Mouse (Mus musculus) CD4-positive helper T cell, adult 2 months (primary cell): Measurements from ENCODE around the gene Zic5.
"Not testable (repeated sequence)": the region's sequence is repeated elsewhere in the genome, so short reads cannot be mapped to it uniquely, and the experiment has no call there.

Source experiments
- DNase-seq: peaks from one replicate; pipeline ENCODE4 v3.0.0-alpha.2; 2012; ENCODE audit warnings: low read depth, missing footprints, low spot score

Zic5 gene

DNA sequence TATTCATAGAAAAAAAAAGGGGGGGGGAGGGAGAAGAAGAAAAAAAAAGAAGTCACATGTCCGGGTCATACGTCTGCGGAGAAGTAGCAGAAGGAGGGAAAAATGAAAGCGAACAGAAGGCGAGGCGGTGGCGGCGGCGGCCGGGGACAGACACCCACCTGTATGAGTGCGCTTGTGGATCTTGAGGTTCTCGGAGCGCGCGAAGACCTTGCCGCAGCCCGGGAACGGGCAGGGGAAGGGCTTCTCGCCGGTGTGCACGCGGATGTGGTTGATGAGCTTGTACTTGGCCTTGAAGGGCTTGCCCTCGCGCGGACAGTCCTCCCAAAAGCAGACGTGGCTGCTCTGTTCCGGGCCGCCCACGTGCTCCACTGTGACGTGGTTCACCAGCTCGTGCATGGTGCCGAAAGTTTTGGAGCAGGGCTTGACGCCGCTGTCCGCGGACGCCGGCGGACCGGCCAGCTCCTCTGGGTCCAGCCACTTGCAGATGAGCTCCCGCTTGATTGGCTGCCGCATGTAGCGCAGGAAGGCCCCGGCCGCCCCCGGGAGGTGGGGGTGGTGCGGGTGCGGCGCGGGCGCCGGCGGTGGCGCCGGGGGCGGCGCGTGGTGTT, 1.6 kb downstream of the Zic5 start:
- peak; percentile 55 for DNase-seq

DNA sequence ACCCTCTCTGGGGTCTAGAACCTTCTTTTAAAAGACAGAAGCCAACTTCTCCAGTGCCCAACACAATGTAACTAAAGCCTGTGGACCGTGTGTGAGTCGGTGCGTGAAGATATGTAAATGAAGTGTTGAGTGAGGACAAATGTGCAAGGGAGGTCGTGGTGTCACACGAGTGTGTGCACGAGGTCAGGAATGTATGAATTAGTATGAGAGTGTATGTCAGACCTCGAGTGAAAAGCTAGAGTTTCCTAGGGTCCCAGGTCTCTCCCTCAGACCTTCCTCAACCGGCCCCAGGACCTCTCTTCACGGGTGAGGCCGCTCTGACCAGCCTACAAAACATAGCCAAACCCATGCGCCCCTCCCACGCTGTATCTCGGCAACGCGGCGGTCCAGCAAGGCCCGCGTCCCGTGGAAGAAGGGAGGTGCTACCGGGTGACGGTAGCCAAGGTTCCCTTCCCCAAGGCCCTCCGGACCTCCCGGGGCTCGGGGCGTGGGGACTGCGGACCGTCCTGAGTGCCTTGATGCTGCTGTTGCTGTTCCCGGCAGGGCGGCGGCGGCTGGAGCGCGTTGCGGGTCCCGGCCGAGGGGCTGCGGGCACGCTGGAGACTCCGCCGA, 2.3 kb downstream of the Zic5 start:
- DNase-seq: no peak

DNA sequence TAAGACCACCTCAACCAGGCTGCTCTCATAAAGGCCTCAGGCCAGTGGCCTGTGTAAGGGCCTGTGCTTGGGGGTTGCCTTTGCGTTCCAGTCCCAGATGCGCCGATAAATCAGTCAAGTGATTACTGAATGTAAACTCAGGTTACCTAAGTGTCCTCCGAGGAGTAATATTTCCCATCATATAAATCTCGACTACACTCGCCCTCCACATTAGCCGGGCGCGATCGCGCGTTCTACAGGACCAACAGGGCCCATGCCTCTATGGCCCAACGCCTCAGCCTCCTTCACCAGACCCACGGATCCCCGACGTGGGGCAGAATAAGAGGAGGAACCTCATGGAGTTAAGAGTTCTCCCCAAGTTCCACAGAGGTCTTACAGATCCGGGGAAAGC, 2.8 kb downstream of the Zic5 start:
- DNase-seq: no peak

DNA sequence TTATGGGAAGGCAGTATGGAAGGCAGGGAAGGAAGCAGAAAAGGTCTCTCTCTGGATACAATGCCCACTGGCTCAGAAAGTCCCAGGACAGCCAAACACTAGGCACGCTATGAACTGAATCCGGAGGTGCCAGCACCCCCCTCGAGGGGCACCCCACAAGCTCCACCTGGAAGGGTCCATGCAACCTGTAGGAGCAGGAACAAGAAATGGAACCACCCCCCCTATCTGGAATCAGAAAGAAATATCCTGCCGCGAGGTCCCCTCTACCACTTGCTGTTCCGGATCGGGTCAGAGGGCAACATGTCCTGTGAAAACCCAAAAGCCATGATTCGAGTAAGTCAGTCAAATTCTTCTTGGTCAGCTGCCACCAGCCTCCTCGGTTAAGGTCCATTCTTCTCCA, 3.5 kb downstream of the Zic5 start:
- DNase-seq: no peak

DNA sequence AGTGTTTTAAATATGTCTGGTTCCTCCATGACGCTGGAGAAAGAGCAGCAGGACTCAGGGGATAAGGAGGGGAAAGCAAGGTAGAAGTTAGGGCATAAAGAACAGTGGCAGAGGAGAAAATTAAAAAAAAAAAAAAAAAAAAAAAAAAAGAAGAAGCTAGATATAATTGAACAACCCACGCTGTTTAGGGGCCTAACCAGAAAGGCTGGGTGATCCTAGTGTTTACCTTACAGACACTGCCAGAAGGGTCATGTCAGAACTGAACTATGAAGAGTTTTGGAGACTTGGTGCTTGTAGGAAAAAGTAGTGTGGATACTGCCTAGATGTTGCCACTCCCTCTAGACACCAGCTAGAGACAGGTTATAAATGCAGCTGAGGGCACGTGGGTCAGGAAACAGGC, 4.0 kb downstream of the Zic5 start:
- no peak for DNase-seq

DNA sequence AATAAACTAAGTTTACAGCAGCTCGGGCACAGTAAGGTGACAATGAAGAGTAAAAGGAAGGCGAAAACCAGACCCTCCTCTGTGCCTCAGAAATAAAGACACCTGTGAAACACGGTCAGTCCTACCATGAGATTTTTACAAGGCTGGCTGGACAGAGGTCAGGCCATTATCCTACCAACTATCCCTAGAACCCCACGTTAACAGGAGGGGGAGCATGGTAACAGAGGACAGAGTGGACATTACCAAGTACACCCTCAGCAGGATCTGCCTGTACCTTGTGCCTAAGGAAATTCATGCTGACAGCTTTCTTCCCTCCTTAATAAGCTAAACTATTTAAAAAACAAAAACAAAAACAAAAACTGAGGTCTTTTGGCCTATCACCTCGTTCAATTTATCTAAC, 5.3 kb downstream of the Zic5 start:
- DNase-seq: no peak

DNA sequence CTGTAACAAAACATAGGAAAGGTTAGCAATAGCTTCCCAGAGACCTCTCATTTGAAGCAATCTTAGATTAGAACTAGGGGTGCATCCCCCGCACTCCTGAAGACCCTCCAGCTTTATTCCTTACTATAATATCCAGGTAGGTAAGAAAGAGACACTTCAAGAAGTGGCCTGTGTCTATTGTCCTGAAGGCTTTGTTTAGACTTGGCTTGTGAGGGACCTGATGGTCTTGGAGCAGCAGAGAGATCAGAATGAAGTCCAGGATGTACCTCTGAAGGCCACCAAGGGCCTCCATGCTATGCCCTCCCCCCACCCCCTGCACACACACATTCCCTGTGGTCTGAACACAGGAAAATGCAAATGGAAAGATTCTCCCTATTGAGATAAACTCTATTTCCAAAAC, 5.7 kb downstream of the Zic5 start:
- no peak for DNase-seq

DNA sequence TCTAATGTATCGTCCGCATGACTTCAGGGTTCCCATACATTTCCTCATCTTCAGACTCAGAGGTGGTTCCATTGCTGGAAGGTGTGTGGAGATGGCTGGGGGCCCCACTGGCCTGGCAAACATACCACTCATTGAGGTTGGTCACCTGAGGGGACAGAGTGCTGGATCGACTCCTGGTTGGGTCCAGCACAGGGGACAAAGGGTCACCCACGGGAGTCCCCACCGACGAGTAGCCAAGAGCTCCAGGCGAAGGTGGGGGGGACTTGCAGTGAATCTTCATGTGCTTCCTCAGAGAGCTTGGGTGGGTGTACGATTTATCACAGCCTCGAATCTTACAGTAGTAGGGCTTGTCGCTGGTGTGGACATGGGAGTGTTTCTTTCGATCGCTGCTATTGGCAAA, 6.1 kb downstream of the Zic5 start:
- DNase-seq: not testable (repeated sequence)

DNA sequence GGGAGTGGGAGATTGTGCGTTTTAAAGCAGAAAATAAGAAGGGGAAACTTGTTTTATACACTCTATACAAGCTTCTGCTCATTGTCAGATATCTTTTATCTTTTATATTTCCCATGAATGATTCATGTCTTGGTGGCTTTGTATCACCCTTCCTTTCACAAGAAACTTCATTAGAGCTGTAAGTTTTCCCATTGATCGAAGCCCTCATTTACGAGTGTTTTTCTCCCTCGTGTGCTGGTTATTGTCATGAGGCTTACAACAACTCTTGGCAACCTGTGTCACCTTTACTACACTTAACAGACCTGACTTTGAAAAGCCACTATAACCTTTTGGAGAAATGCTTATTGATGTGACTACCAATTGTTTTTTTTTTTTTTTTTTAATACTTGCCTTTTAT, 9.9 kb downstream of the Zic5 start:
- DNase-seq: no peak

DNA sequence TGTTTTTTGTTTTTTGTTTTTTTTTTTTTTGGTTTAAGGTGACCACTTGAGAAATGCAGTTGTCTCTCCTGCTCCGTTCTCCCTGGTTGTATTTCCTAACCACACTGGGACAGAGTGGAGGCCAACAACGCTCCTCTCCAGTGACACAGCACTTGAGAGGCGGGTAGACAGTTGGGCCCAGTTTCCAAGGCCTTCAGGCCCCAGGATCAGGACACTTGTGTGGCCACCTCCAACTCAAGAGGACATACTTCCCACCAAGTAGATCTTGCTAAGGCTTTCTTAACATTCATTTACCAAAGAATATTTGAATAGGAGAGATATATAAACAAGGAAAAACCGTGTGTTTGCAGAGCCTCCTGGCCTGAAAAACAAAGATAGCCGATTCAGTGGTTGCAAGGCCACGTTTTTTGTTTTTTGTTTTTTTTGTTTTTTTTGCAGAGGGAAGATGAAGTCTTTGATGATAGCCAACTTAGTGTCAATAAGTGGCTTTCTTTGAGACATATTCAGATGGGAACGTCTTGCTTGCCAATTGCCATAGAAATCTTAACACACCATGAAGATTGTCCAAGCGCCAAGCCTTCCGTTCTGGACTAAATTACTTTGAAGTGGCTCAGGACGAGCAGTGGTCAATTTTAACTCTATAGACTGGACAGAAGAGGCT, 10.4 kb downstream of the Zic5 start:
- no peak for DNase-seq

DNA sequence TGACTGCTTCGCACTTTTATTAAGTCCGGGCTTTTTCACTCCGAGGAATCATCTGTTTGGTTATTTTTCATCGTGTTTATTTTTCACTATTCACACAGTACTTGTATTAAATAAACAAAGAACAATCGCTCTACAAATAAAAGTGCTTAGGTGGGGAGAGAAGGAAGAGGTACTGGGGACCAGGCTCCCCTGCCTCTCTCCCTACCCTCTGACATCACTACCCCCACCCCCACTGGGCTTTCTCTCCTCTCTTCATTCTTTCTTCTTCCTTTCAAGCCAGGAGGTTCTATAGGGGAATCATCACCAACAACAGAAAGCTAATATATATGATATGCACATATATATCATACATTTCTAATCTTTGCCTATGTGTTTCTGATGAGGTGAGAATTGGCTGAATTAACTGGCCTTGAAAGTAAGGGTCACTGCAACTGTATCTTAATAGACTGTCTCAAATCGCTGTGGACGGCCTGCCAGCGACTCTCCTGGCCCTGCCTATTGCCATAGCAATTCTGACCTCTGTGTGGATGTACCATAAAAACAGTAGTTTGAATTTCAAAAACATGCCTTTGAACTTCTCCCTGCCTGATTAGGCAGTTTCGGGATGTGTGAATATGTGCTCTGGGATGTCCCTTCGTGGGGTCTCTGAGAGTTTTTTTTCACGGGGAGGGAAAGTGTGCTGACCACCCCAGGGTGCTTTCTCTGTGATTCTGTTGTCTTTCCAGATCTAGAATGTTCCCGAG, 11.3 kb downstream of the Zic5 start:
- DNase-seq: no peak

DNA sequence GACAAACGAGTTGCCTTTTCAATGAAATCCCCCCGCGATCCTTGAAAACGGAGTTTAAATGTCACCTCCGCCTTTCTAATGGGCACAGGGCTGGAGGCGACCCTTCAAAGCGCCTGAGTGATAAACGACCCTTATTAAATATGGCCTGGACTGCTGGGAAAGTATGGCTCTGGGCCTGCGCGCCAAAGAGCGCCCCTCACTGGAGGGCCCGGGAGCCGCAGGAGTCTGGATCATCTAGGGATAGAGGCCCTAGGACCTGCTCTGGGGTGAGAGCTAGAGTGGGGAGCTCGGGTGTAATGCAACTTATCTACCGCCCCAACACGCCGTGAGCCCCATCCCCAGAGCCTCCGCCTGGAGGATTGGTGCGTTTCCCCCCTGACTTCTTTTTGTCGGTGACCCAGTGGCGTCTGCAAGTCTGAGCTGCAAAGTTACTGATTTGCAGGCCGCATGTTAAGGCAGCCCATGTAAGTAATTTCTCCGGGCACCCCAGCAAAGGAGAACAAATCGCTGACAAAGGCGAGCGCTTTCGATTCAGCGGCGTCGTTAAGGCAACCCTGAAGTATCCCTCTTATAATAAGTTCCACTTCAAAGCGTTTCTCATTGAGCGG, 12.0 kb downstream of the Zic5 start:
- no peak for DNase-seq

DNA sequence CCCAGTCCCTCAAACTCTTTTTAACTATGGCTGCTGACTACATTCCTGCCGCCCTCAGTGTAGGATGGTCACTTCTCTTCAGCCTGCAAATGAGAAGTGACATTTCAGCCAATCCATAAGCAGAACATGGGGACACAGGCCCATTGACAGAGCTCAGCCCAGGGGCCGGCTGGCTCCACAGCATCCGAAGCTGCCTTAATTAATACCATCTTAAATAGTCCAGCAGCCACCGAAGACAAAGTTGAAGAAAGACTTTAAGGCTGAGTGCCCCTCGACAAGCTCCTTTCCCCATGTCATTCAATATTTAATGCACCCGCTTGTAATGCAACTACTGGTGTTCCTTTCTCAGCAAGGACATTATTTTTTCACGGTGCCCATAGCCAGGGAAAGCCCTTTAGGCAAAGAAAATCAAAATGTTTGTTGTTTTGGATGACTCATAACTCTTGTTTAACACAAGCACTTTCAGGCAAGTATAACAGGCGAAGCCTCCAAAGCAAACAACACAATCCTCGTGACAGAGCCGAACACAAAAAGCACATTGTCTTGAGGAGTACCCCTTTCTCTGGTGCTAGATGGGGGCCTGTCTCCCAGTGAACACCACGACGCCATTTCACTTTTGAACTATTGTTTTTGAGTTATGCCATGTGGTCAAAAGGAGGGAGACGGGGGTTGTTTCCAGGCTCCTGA, 12.6 kb downstream of the Zic5 start:
- no peak for DNase-seq

DNA sequence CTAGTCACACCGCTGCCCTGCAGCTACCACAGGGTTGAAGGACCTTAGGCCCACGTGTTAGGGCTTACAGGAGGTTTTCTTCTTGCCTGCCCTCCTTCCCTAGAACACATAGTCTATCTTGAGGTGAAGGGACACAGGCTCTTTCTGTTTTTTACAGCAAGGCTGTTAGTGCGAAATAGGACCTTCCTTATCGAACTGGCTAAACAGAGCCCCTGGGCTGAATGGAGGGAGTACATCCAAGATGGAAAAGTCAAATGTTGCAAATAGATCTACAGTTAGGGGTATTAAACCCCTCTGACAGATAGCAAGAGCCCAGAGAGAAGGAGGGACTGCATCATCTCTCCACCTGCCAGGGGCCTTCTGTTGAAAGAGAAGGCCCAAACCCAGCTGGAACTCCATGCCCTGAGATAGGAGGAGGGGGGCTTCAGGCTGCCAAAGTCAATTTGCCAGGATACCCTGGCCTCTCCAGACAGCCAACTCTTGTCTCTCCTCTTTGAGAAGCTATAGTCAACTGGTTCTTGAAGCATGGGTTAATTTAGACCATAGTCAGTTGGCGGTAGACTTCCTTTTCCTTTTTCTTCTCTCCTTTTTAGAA, 13.8 kb downstream of the Zic5 start:
- DNase-seq: no peak

DNA sequence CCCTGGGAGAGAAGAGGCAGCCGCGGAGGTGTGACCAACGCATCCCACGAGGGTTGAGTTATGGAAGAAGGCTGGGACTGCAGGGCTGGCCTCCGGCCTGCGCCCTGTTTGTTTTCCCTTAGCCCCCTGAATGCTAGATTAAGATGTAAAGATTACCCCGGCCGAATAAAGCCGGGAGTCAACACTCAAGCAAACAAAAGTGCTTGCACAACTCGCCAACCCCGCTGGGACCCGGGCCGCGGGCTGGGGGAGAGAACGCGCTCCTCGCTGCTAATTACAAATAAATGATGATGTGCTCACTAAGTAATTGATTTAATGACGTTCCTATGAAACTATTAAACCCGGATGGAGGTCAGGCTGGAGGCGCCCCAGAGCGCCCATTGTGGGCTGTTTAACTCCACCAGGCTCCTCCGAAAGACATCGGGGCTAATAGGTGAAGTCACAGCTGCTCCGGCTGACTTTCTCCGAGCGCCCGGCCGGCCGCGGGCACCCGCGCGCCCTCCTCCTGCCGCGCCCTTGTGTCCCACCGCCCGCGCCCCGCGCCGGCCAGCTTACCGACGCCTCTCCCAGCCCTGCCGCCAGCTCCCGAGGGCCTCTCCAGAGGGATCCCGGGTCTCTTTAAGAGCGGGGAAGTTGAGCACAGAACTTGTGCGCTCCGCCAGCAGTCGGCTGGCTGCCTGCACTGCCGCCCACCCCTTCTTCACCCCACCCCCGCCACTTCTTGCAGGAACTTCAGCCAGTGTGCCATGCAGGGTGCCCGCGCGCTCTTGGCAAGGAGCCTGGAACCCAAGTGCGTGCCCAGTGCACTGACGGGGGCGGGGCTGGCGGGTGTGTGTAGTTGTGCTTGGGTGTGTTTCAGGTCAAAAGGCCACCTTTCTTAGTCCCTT, 14.7 kb downstream of the Zic5 start, which contains the start of gene Gm5089:
Gene Gm5089, minus strand, starts transcription at position 620 of the 887 bp plus-strand sequence.
- DNase-seq: no peak

DNA sequence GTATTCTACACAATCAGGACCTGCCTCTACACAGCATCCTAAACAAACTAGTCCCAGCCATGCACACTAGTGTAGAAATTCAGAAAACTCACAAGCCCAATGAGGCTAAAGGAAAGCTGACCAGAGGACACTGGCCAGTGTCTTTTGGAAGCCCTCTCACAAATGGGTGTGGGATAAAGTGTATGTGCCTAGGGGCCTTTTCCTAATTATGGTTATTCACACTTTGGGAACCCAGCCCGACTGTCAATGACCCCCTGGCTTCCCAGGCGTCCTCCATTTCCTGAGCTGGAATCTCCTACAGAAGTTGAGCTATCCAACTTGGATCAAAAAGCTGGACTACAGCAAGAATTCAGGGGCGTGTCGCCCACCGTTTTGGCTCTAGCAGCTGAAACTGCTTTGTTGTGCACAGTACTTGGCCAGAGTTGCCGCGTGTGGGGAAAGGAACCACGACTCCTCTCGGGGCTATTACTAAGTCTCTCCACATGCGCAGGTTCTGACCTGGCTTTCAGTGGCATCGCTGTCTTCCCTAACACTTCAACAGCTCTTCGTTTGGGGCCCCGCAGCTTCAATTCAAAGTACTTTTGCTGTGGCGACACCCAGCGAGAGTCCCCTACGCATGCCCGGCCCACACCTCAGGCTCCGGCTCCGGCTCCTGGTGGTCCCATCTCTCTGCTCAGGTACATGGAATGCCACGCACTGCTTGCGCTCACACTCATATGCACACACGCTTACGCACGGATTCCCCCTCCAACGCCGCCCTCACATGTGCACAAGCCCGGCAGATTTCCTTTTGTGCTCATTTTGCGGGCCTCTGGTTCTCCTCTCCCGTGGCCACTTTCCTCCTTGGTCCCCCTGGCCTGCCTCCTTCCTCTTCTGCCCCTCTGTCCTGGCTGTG, 15.6 kb downstream of the Zic5 start:
- no peak for DNase-seq

DNA sequence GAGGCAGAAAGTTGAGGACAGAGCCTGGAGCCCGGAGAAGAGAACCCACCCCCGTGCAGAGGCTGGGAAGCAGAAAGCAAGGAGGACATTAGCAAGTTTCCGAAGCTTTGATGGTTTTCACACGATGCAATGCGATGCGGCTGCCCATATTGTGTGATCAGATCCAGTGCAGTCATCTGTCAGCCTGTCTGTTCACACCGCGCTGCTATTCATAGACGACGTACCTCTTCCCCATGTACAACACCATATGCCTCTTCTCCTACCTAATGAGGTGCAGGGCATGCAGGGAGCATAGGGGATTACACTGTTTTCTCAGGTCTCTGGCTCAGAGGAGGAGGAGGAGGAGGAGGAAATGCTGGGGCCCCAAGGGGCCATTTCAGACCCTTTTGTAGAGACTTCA, 28.6 kb downstream of the Zic5 start:
- no peak for DNase-seq

DNA sequence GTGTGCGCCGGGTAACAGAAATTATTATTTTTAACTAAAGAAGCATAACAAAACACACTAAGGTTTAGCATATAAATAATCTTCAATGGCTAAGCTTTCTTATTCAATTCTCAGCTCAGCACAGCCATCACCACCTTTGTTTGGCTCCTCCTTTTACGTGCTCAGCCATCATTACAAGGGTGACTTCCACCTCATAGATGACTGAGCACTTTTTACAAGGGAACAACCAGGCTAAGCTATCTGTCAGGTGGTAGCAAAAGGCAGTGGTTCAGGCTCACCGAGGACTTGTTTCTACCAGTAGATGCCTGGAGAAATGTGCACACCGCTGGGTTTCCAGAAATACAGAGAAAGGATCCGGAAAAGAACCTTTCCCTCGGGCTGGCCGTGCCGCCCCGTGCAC, 31.4 kb downstream of the Zic5 start:
- no peak for DNase-seq

DNA sequence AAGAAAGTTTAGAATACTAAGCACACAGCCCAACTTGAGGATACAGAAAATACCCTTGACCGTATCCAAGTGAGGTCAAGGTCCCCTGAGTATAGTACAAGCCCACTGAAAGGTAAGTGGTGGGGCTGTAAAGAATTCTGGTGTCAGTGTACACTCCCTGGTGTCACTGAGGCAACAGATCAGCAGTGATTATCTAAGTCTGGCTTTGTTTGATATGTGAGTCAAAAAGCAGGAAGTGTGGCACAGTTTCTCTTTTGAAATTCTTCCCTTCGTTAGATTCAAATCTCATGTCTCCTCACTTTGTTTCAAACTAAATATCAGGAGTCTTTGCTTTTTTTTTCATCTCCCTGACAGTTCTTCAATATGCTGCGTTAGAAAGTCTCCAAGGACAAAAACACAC, 32.9 kb downstream of the Zic5 start:
- no peak for DNase-seq
